Mouse (Mus musculus) WW6 (cell line): ENCODE results near the gene Gm29554.
"Not testable (repeated sequence)": the region's sequence is repeated elsewhere in the genome, so short reads cannot be mapped to it uniquely, and the experiment has no call there.

Source experiments
- DNase-seq: peaks from one replicate; pipeline ENCODE4 v3.0.0-alpha.2; 2013; ENCODE audit warnings: low read depth, low spot score

Gm29554 gene

GRCm38 (mm10) chrY:12273632-12274031 lies at the start of gene Gm29554:
Gene Gm29554, plus strand, starts transcription at chrY:12273932.
- not testable (repeated sequence) for DNase-seq
